Mouse (Mus musculus) forebrain, embryonic 10.5 days (tissue): Measurements from ENCODE around the gene Cyb5r1. TPM values are rescaled to one million over a fixed set of nuclear protein-coding genes. Genes with fewer than 3 reads are reported as not detected.
A peak's percentile ranks its signal among the peaks of the same experiment; 100 is the strongest.

Source experiments
- DNase-seq: peaks from one replicate; pipeline ENCODE4 v3.0.0-alpha.2; 2017; ENCODE audit warnings: low spot score; ENCODE audit errors: extremely low spot score
- H3K27ac ChIP-seq: fragments of 300-500 bp; sonication (generic); 2 replicates; pipeline ENCODE4 v1.5.1; 2016; ENCODE audit warnings: mild to moderate bottlenecking
- H3K27me3 ChIP-seq: fragments of 300-500 bp; sonication (generic); 2 replicates; pipeline ENCODE4 v1.6.1; 2016; ENCODE audit warnings: mild to moderate bottlenecking; ENCODE audit not compliant: poor library complexity, severe bottlenecking
- H3K36me3 ChIP-seq: fragments of 300-500 bp; sonication (generic); replicated peaks from 2 replicates; pipeline ENCODE4 v1.6.1; 2016; ENCODE audit warnings: mild to moderate bottlenecking, moderate library complexity
- H3K4me1 ChIP-seq: fragments of 300-500 bp; sonication (generic); 2 replicates; pipeline ENCODE4 v1.6.1; 2016
- H3K4me3 ChIP-seq: fragments of 300-500 bp; sonication (generic); 2 replicates; pipeline ENCODE4 v1.5.1; 2016; ENCODE audit warnings: mild to moderate bottlenecking, moderate library complexity
- H3K9me3 ChIP-seq: fragments of 300-500 bp; sonication (generic); 2 replicates; pipeline ENCODE4 v1.6.1; 2016; ENCODE audit warnings: mild to moderate bottlenecking, moderate library complexity
- WGBS: fragments of 180-500 bp; shearing (Covaris S2); methylation state at CpG from one replicate; pipeline ENCODE4 v1.1.7; 2016; 5-methylcytosine and 5-hydroxymethylcytosine counted together
- polyA plus RNA-seq: library from polyadenylated mRNA; unstranded; fragments of >200 nt; fragmentation: Nextera tagmentation; extraction: Ambion mirVana; gene quantifications from 2 replicates; pipeline ENCODE4 v1.2.1, GENCODE M21; 2016

Gene Cyb5r1
- polyA plus RNA-seq, 1 experiment from 2014 or later = 30.0 TPM

GRCm38 (mm10) chr1:134450986-134451385 lies 45.6 kb downstream of the Cyb5r1 start:
- Histone ChIP-seq H3K36me3 (no peaks in the 10 kb centered on the region), H3K9me3 (no peaks in the 10 kb centered on the region), H3K27me3 (peaks cover 6% of the 10 kb centered on the region; the same call in 1 of the 2 replicates), H3K27ac (no peak overlapping the region), H3K4me1 (peaks cover 10% of the 10 kb centered on the region), H3K4me3 (no peak overlapping the region)
- WGBS = 67% methylated on average over 3 of the region's 3 CpGs
- DNase-seq = peak; percentile 19

- H3K4me3 ChIP-seq = peak within 1 kb of the TSS; percentile 98
- 1% methylated on average over 61 of the region's 61 CpGs for WGBS
These were observed 49.8 kb downstream of the Cyb5r1 start, which contains the start of gene Klhl12 for GRCm38 (mm10) chr1:134454904-134455824. TSS of gene Klhl12 (plus strand) at chr1:134455531.

GRCm38 (mm10) chr1:134456060-134456459 lies 50.7 kb downstream of the Cyb5r1 start:
- no peak for DNase-seq
- H3K27ac ChIP-seq = 0 out of 2 replicates have a peak overlapping the region, but pooled peaks have one; percentile 93
- WGBS = 29% methylated on average over 5 of the region's 5 CpGs

More at GRCm38 (mm10) chr1:134454904-134455824, 49.8 kb downstream of the Cyb5r1 start, which contains the start of gene Klhl12:
- Histone ChIP-seq H3K36me3 (peaks cover 19% of the 10 kb centered on the region), H3K4me1 (peaks cover 17% of the 10 kb centered on the region), H3K27ac (peak within 1 kb of the TSS; percentile 93), H3K27me3 (peaks cover 6% of the 10 kb centered on the region; the same call in 1 of the 2 replicates), H3K9me3 (no peaks in the 10 kb centered on the region)
- peak; percentile 95 for DNase-seq

GRCm38 (mm10) chr1:134458139-134458727 lies 52.9 kb downstream of the Cyb5r1 start:
- Histone ChIP-seq H3K27me3 (peaks cover 6% of the 10 kb centered on the region; the same call in 1 of the 2 replicates), H3K9me3 (no peaks in the 10 kb centered on the region), H3K4me1 (peaks cover 17% of the 10 kb centered on the region), H3K27ac (no peak overlapping the region), H3K4me3 (no peak overlapping the region), H3K36me3 (peaks cover 49% of the 10 kb centered on the region)
- WGBS = 92% methylated on average over 7 of the region's 7 CpGs
- no peak for DNase-seq

More at GRCm38 (mm10) chr1:134456060-134456459, 50.7 kb downstream of the Cyb5r1 start:
- no peaks in the 10 kb centered on the region for H3K9me3 ChIP-seq
- peaks cover 28% of the 10 kb centered on the region for H3K36me3 ChIP-seq
- peaks cover 6% of the 10 kb centered on the region; the same call in 1 of the 2 replicates for H3K27me3 ChIP-seq
- H3K4me1 ChIP-seq = peaks cover 17% of the 10 kb centered on the region
- peak overlapping the region; percentile 98 for H3K4me3 ChIP-seq

GRCm38 (mm10) chr1:134460294-134461284 lies 55.2 kb downstream of the Cyb5r1 start:
- WGBS = 100% methylated on average over 1 of the region's 1 CpGs
- Histone ChIP-seq H3K4me1 (peaks cover 9% of the 10 kb centered on the region), H3K27me3 (no peaks in the 10 kb centered on the region), H3K36me3 (peaks cover 70% of the 10 kb centered on the region), H3K9me3 (no peaks in the 10 kb centered on the region), H3K27ac (no peak overlapping the region), H3K4me3 (no peak overlapping the region)
- no peak for DNase-seq

Other genes with a start within 250 kb of the Cyb5r1 start
- not detected in 2 replicates for gene Chil1, start 223.4 kb upstream of the Cyb5r1 start, polyA plus RNA-seq
- 0.46 and 0.65 TPM in 2 replicates for gene Mybph, start 212.1 kb upstream of the Cyb5r1 start, polyA plus RNA-seq
- gene Adora1, start 170.1 kb upstream of the Cyb5r1 start, polyA plus RNA-seq = 0.14 and 0.36 TPM in 2 replicates
- not detected in 2 replicates for gene Myog, start 115.6 kb upstream of the Cyb5r1 start, polyA plus RNA-seq
- gene Ppfia4, start 72.6 kb upstream of the Cyb5r1 start, polyA plus RNA-seq = 1.6 and 2.1 TPM in 2 replicates
- gene Tmem183a, start 43.6 kb upstream of the Cyb5r1 start, polyA plus RNA-seq = 134 and 136 TPM in 2 replicates
- not detected in 2 replicates for gene 4933406M09Rik, start 19.6 kb upstream of the Cyb5r1 start, polyA plus RNA-seq
- 70.5 and 71.1 TPM in 2 replicates for gene Adipor1, start 9.8 kb downstream of the Cyb5r1 start, polyA plus RNA-seq
- 39.0 and 39.5 TPM in 2 replicates for gene Klhl12, start 50.0 kb downstream of the Cyb5r1 start, polyA plus RNA-seq
- 40.7 and 41.5 TPM in 2 replicates for gene Rabif, start 89.1 kb downstream of the Cyb5r1 start, polyA plus RNA-seq
- not detected in 2 replicates for gene Mgat4e, start 144.1 kb downstream of the Cyb5r1 start, polyA plus RNA-seq
- 60.6 and 62.1 TPM in 2 replicates for gene Kdm5b, start 154.6 kb downstream of the Cyb5r1 start, polyA plus RNA-seq
- 0.75 and 0.95 TPM in 2 replicates for gene Syt2, start 241.1 kb downstream of the Cyb5r1 start, polyA plus RNA-seq